Mouse (Mus musculus): ENCODE results near the gene Arhgap9. TPM values are rescaled to one million over a fixed set of nuclear protein-coding genes. Genes with fewer than 3 reads are reported as not detected.
A peak's percentile ranks its signal among the peaks of the same experiment; 100 is the strongest.

Gene Arhgap9
- polyA plus RNA-seq (2015; fragmentation: Nextera tagmentation; extraction: Ambion mirVana): 5.1 and 5.4 TPM in 2 replicates

DNA sequence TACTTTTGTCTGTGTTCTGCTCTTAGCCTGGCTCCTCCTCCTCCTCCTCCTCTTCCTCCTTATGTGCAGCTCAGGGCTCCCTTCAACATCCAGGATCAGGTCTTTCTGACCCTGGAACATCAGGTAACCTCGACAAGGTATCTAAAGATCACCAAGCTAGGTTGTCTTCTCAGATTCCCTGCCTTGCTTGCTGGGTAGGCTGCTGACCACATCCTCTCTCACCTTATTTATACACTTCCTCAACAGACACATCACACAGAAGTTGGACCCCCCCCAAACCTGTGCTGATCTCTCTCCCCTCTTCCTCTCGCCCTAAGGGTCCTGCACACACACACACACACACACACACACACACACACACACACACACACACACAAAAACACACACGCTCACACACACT lies at the start of gene Arhgap9:
Gene Arhgap9, plus strand, starts transcription at position 344 of the 400 bp plus-strand sequence.
- WGBS: 66% methylated on average over 3 of the region's 3 CpGs
- ATAC-seq (ENCODE audit: insufficient number of reproducible peaks, low FRiP score, low TSS enrichment, low read depth): no peak
- H3K9me3 ChIP-seq: no peaks in the 10 kb centered on the region
- no peak within 1 kb of the TSS for H3K4me2 ChIP-seq
- H3K27ac ChIP-seq: no peak within 1 kb of the TSS
- H3K4me3 ChIP-seq: no peak within 1 kb of the TSS
- no peak within 1 kb of the TSS for H3K9ac ChIP-seq
- H3K36me3 ChIP-seq: no peaks in the 10 kb centered on the region
- H3K4me1 ChIP-seq: peaks cover 15% of the 10 kb centered on the region
- H3K27me3 ChIP-seq: peaks cover 17% of the 10 kb centered on the region

- no peak overlapping the region for H3K9ac ChIP-seq
- WGBS: 92% methylated on average over 5 of the region's 5 CpGs
- peaks cover 19% of the 10 kb centered on the region for H3K4me1 ChIP-seq
- no peak for ATAC-seq (ENCODE audit: insufficient number of reproducible peaks, low FRiP score, low TSS enrichment, low read depth)
- H3K9me3 ChIP-seq: no peaks in the 10 kb centered on the region
- H3K4me3 ChIP-seq: no peak overlapping the region
- H3K27me3 ChIP-seq: no peaks in the 10 kb centered on the region
- H3K27ac ChIP-seq: no peak overlapping the region
- peaks cover 85% of the 10 kb centered on the region for H3K36me3 ChIP-seq
- H3K4me2 ChIP-seq: no peak overlapping the region
Observed at GRCm38 (mm10) chr10:127272371-127272770, 49.4 kb upstream of the Arhgap9 start.

DNA sequence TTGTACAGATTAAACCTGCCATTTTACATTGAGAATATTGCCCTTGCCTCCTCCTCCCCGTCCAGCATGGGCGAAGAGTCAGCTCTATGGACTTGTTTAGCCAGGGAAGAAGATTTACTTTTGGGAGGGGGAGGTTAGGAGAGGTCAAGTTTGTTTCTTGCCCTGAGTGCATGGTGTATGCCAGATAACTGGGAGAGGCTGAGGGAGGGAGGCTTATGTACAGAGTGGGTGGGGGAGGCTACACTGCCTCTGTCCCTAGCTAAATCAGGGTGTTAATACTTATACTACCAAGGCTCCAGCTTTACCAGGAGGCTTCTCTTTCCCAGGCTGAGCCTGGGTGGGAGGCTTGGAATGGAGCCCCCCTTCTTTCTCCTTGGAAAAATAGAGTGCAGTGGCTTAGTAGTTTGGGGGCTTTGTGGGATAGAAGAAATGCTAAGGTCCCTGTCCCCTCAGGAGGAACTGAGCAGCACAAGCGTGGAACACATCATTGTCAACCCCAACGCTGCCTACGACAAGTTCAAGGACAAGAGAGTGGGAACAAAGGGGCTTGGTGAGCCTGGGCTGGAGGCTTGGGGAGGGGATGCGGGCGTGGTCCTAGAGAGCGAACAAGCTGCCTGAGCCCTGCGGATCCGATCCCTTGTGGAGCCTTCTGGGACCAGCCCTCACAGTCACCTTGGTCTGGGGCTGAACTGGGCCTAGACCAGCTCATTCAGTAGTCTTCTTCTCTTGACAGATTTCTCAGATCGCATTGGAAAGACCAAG lies 47.3 kb upstream of the Arhgap9 start:
- WGBS: 89% methylated on average over 11 of the region's 11 CpGs

DNA sequence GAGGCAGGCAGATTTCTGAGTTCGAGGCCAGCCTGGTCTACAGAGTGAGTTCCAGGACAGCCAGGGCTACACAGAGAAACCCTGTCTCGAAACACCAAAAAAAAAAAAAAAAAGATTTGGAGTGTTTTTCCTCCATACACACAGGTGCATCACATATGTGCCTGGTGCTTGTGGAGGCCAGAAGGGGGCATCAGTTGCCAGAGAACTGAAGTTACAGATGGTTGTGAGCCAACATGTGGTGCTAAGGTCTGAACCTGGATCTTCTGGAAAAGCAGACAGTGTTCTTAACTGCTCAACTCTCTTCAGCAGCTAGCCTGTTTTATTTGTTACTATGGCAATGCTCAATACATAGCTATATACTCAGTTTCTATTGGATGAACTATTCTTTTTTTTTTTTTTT lies 42.0 kb upstream of the Arhgap9 start:
- Histone ChIP-seq H3K9ac (no peak overlapping the region), H3K4me1 (peaks cover 8% of the 10 kb centered on the region), H3K36me3 (peaks cover 99% of the 10 kb centered on the region), H3K4me3 (no peak overlapping the region), H3K4me2 (no peak overlapping the region), H3K27me3 (no peaks in the 10 kb centered on the region), H3K27ac (no peak overlapping the region), H3K9me3 (no peaks in the 10 kb centered on the region)
- no peak for ATAC-seq (ENCODE audit: insufficient number of reproducible peaks, low FRiP score, low TSS enrichment, low read depth)
- WGBS: 90% methylated on average over 2 of the region's 2 CpGs

More for the DNA sequence above, 47.3 kb upstream of the Arhgap9 start:
- no peak overlapping the region for H3K4me2 ChIP-seq
- no peaks in the 10 kb centered on the region for H3K9me3 ChIP-seq
- no peak overlapping the region for H3K9ac ChIP-seq
- no peak overlapping the region for H3K4me3 ChIP-seq
- no peak for ATAC-seq (ENCODE audit: insufficient number of reproducible peaks, low FRiP score, low TSS enrichment, low read depth)
- no peaks in the 10 kb centered on the region for H3K27me3 ChIP-seq
- H3K36me3 ChIP-seq: peaks cover 93% of the 10 kb centered on the region
- H3K27ac ChIP-seq: no peak overlapping the region
- H3K4me1 ChIP-seq: 0 out of 2 replicates have a peak, but pooled peaks cover 5% of the 10 kb centered on the region

GRCm38 (mm10) chr10:127281316-127281715 lies 40.4 kb upstream of the Arhgap9 start:
- Histone ChIP-seq H3K4me3 (no peak overlapping the region), H3K9me3 (no peaks in the 10 kb centered on the region), H3K4me1 (peaks cover 24% of the 10 kb centered on the region), H3K9ac (no peak overlapping the region), H3K27ac (no peak overlapping the region), H3K27me3 (no peaks in the 10 kb centered on the region), H3K4me2 (no peak overlapping the region), H3K36me3 (peaks cover 99% of the 10 kb centered on the region)
- no peak for ATAC-seq (ENCODE audit: insufficient number of reproducible peaks, low FRiP score, low TSS enrichment, low read depth)
- 77% methylated on average over 8 of the region's 8 CpGs for WGBS

DNA sequence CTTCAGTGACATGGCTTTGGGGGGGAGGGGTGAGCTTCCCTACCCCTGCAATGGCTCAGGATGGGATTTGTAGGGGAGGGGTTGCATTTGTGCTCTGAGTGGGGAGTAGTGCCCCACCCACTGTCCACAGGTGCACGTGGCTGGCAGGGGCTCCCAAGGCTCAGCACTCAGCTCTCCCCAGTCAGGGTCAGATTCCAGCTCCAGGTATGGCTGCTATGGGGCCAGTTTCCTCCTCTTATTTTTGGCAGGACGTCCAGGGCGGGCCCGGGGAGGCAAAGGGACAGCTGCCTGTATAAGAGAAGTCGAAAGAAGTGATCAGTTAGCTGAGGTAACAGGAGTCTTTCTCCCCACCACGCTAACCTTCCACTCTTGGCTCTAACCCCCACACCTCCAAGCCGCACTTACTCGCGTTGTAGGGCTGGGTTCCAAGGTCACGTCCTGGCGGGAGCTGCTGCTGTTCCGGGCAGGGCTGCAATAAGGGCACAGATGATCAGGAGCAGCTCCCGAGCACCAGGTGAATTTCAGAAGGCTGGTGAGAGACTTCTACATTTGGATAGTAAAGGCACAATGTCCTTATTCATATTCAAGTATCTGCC lies 39.0 kb upstream of the Arhgap9 start:
- Histone ChIP-seq H3K4me3 (no peak overlapping the region), H3K27me3 (no peaks in the 10 kb centered on the region), H3K27ac (no peak overlapping the region), H3K9me3 (no peaks in the 10 kb centered on the region), H3K36me3 (peaks cover 96% of the 10 kb centered on the region), H3K9ac (no peak overlapping the region), H3K4me1 (peaks cover 38% of the 10 kb centered on the region), H3K4me2 (no peak overlapping the region)
- ATAC-seq (ENCODE audit: insufficient number of reproducible peaks, low FRiP score, low TSS enrichment, low read depth): no peak
- 81% methylated on average over 13 of the region's 13 CpGs for WGBS

GRCm38 (mm10) chr10:127284105-127284622 lies 37.6 kb upstream of the Arhgap9 start:
- Histone ChIP-seq H3K9ac (no peak overlapping the region), H3K4me1 (peaks cover 44% of the 10 kb centered on the region), H3K4me3 (no peak overlapping the region), H3K9me3 (no peaks in the 10 kb centered on the region), H3K27me3 (no peaks in the 10 kb centered on the region), H3K4me2 (no peak overlapping the region), H3K27ac (peak overlapping the region; percentile 43; the same call in 1 of the 2 replicates), H3K36me3 (peaks cover 81% of the 10 kb centered on the region)
- no peak for ATAC-seq (ENCODE audit: insufficient number of reproducible peaks, low FRiP score, low TSS enrichment, low read depth)
- WGBS: 89% methylated on average over 7 of the region's 7 CpGs

GRCm38 (mm10) chr10:127284724-127285500 lies 36.9 kb upstream of the Arhgap9 start:
- no peaks in the 10 kb centered on the region for H3K9me3 ChIP-seq
- no peak overlapping the region for H3K9ac ChIP-seq
- no peak for ATAC-seq (ENCODE audit: insufficient number of reproducible peaks, low FRiP score, low TSS enrichment, low read depth)
- WGBS: 65% methylated on average over 11 of the region's 11 CpGs
- peaks cover 47% of the 10 kb centered on the region for H3K4me1 ChIP-seq
- H3K4me3 ChIP-seq: no peak overlapping the region
- H3K27ac ChIP-seq: no peak overlapping the region
- H3K4me2 ChIP-seq: no peak overlapping the region
- H3K27me3 ChIP-seq: no peaks in the 10 kb centered on the region
- H3K36me3 ChIP-seq: peaks cover 74% of the 10 kb centered on the region

GRCm38 (mm10) chr10:127285644-127286043 lies 36.1 kb upstream of the Arhgap9 start:
- no peaks in the 10 kb centered on the region for H3K27me3 ChIP-seq
- WGBS: 80% methylated on average over 13 of the region's 13 CpGs
- no peaks in the 10 kb centered on the region for H3K9me3 ChIP-seq
- no peak overlapping the region for H3K4me2 ChIP-seq
- no peak for ATAC-seq (ENCODE audit: insufficient number of reproducible peaks, low FRiP score, low TSS enrichment, low read depth)
- no peak overlapping the region for H3K27ac ChIP-seq
- no peak overlapping the region for H3K9ac ChIP-seq
- no peak overlapping the region for H3K4me3 ChIP-seq
- H3K36me3 ChIP-seq: peaks cover 68% of the 10 kb centered on the region
- peaks cover 47% of the 10 kb centered on the region for H3K4me1 ChIP-seq

DNA sequence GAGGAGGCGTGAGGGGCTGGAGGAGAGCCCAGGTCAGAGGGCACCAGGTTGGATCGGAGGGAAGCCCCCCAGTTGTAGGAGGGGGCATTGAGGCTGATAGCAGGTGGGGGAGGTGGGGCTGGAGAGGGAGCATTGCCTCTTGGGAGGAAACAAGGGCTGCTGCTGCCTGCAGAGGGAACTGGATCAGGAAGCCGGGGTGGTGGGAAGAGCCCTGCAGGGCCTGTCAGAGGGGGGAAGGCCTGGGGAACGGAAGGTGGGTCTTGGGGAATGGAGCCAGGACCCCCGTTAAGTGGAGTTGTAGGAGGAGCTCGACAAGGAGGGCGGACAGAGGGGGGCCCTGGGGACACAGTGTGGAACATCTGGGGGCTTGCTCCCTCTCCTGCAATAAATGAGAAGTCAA lies 35.6 kb upstream of the Arhgap9 start:
- Histone ChIP-seq H3K4me3 (no peak overlapping the region), H3K27ac (no peak overlapping the region), H3K4me1 (peaks cover 47% of the 10 kb centered on the region), H3K9ac (no peak overlapping the region), H3K27me3 (no peaks in the 10 kb centered on the region), H3K9me3 (no peaks in the 10 kb centered on the region), H3K4me2 (no peak overlapping the region), H3K36me3 (peaks cover 62% of the 10 kb centered on the region)
- no peak for ATAC-seq (ENCODE audit: insufficient number of reproducible peaks, low FRiP score, low TSS enrichment, low read depth)
- 71% methylated on average over 7 of the region's 7 CpGs for WGBS

DNA sequence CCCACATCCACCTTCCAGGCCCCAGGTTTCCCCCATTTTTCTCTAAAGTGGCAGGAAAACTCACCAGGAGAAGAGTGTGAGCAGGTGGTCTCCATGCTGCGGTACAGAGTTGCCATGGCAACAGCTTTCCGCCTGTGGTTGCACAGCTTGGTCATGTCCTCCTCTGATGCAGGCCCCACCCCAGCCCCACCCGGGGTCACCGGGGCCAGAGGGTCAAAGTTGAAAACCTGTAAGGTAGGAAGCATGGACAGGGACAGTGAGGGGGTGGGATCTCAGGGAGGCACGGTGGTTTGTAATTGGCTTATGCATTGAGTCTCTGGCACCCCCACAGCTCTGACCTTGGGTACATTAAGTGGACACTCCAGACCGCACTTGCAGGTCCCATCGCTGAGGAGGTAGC lies 35.0 kb upstream of the Arhgap9 start:
- Histone ChIP-seq H3K4me1 (peaks cover 51% of the 10 kb centered on the region), H3K9ac (peak overlapping the region; percentile 73; the same call in 1 of the 2 replicates), H3K36me3 (peaks cover 57% of the 10 kb centered on the region), H3K4me3 (0 out of 2 replicates have a peak overlapping the region, but pooled peaks have one; percentile 70), H3K27ac (no peak overlapping the region), H3K27me3 (no peaks in the 10 kb centered on the region), H3K4me2 (0 out of 2 replicates have a peak overlapping the region, but pooled peaks have one; percentile 58), H3K9me3 (no peaks in the 10 kb centered on the region)
- 59% methylated on average over 7 of the region's 7 CpGs for WGBS
- no peak for ATAC-seq (ENCODE audit: insufficient number of reproducible peaks, low FRiP score, low TSS enrichment, low read depth)
